Mouse (Mus musculus) heart, embryonic 15.5 days (tissue): Measurements from ENCODE around the gene Lancl1. TPM values are rescaled to one million over a fixed set of nuclear protein-coding genes. Genes with fewer than 3 reads are reported as not detected.
A peak's percentile ranks its signal among the peaks of the same experiment; 100 is the strongest.

ENCODE experiments used
- ATAC-seq: fragments of 200-750 bp; cut with Nextera tagmentation; replicated peaks from 2 replicates; pipeline ENCODE4 v1.8.0; 2017; ENCODE audit warnings: low read depth, moderate TSS enrichment; ENCODE audit not compliant: insufficient number of reproducible peaks, insufficient read depth, low FRiP score
- H3K27ac ChIP-seq: fragments of 300-500 bp; sonication (generic); 2 replicates; pipeline ENCODE4 v1.5.1; 2015; ENCODE audit warnings: mild to moderate bottlenecking, inconsistent platforms
- H3K27me3 ChIP-seq: fragments of 300-500 bp; sonication (generic); 2 replicates; pipeline ENCODE4 v1.6.1; 2015; ENCODE audit warnings: inconsistent platforms
- H3K36me3 ChIP-seq: fragments of 300-500 bp; sonication (generic); 2 replicates; pipeline ENCODE4 v1.6.1; 2015; ENCODE audit warnings: mild to moderate bottlenecking, inconsistent platforms
- H3K4me1 ChIP-seq: fragments of 300-500 bp; sonication (generic); replicated peaks from 2 replicates; pipeline ENCODE4 v1.6.1; 2015; ENCODE audit warnings: inconsistent platforms
- H3K4me2 ChIP-seq: fragments of 300-500 bp; sonication (generic); 2 replicates; pipeline ENCODE4 v1.6.1; 2015; ENCODE audit warnings: inconsistent platforms, mild to moderate bottlenecking, moderate library complexity
- H3K4me3 ChIP-seq: fragments of 300-500 bp; sonication (generic); 2 replicates; pipeline ENCODE4 v1.5.1; 2015; ENCODE audit warnings: mild to moderate bottlenecking, inconsistent platforms
- H3K9ac ChIP-seq: fragments of 300-500 bp; sonication (generic); 2 replicates; pipeline ENCODE4 v1.6.1; 2015; ENCODE audit warnings: mild to moderate bottlenecking, inconsistent platforms
- H3K9me3 ChIP-seq: fragments of 300-500 bp; sonication (generic); replicated peaks from 2 replicates; pipeline ENCODE4 v1.6.1; 2016; ENCODE audit warnings: inconsistent platforms
- WGBS: fragments of 180-500 bp; shearing (Covaris S2); methylation state at CpG from one replicate; pipeline ENCODE4 v1.1.7; 2015; ENCODE audit warnings: mixed read lengths; 5-methylcytosine and 5-hydroxymethylcytosine counted together
- polyA plus RNA-seq: library from polyadenylated mRNA; unstranded; fragments of >200 nt; fragmentation: Nextera tagmentation; extraction: Ambion mirVana; gene quantifications from 2 replicates; pipeline ENCODE4 v1.2.1, GENCODE M21; 2015

Gene Lancl1
- polyA plus RNA-seq, 1 experiment from 2014 or later = 60.1 TPM

- H3K4me2 ChIP-seq = no peak overlapping the region
- H3K27ac ChIP-seq = no peak overlapping the region
- H3K27me3 ChIP-seq = no peaks in the 10 kb centered on the region
- H3K4me1 ChIP-seq = peaks cover 7% of the 10 kb centered on the region
- no peaks in the 10 kb centered on the region for H3K36me3 ChIP-seq
- 64% methylated on average over 1 of the region's 1 CpGs for WGBS
- no peaks in the 10 kb centered on the region for H3K9me3 ChIP-seq
- H3K4me3 ChIP-seq = no peak overlapping the region
- no peak overlapping the region for H3K9ac ChIP-seq
- no peak for ATAC-seq
Observed at GRCm38 (mm10) chr1:67045100-67045499, 6.4 kb upstream of the Lancl1 start.

- Histone ChIP-seq H3K9ac (no peak overlapping the region), H3K27me3 (no peaks in the 10 kb centered on the region), H3K36me3 (no peaks in the 10 kb centered on the region), H3K27ac (no peak overlapping the region), H3K4me2 (no peak overlapping the region), H3K4me1 (peaks cover 12% of the 10 kb centered on the region), H3K4me3 (no peak overlapping the region), H3K9me3 (no peaks in the 10 kb centered on the region)
- no peak for ATAC-seq
- 56% methylated on average over 7 of the region's 7 CpGs for WGBS
Observed at GRCm38 (mm10) chr1:67042583-67042982, 3.9 kb upstream of the Lancl1 start.

GRCm38 (mm10) chr1:67039083-67039482, 411 bp upstream of the Lancl1 start:
- no peaks in the 10 kb centered on the region for H3K9me3 ChIP-seq
- H3K27ac ChIP-seq = no peak overlapping the region
- ATAC-seq = no peak
- peaks cover 12% of the 10 kb centered on the region for H3K4me1 ChIP-seq
- no peaks in the 10 kb centered on the region for H3K27me3 ChIP-seq
- WGBS = 2% methylated on average over 5 of the region's 5 CpGs
- peak overlapping the region; percentile 73 for H3K4me2 ChIP-seq
- H3K36me3 ChIP-seq = peaks cover 13% of the 10 kb centered on the region; the same call in 1 of the 2 replicates
- peak overlapping the region; percentile 75 for H3K4me3 ChIP-seq
- peak overlapping the region; percentile 77 for H3K9ac ChIP-seq

- H3K36me3 ChIP-seq = peaks cover 31% of the 10 kb centered on the region
- H3K9ac ChIP-seq = no peak overlapping the region
- no peak overlapping the region for H3K27ac ChIP-seq
- H3K4me2 ChIP-seq = no peak overlapping the region
- no peak for ATAC-seq
- H3K4me3 ChIP-seq = no peak overlapping the region
- H3K4me1 ChIP-seq = peaks cover 12% of the 10 kb centered on the region
- H3K27me3 ChIP-seq = no peaks in the 10 kb centered on the region
- H3K9me3 ChIP-seq = no peaks in the 10 kb centered on the region
Observed at GRCm38 (mm10) chr1:67037198-67037597, 1.5 kb downstream of the Lancl1 start.

GRCm38 (mm10) chr1:67033278-67033677, 5.4 kb downstream of the Lancl1 start:
- H3K4me3 ChIP-seq = no peak overlapping the region
- WGBS = 79% methylated on average over 7 of the region's 7 CpGs
- peaks cover 7% of the 10 kb centered on the region for H3K4me1 ChIP-seq
- H3K27ac ChIP-seq = no peak overlapping the region
- peaks cover 49% of the 10 kb centered on the region for H3K36me3 ChIP-seq
- H3K9ac ChIP-seq = no peak overlapping the region
- H3K4me2 ChIP-seq = no peak overlapping the region
- no peaks in the 10 kb centered on the region for H3K9me3 ChIP-seq
- ATAC-seq = no peak
- H3K27me3 ChIP-seq = no peaks in the 10 kb centered on the region

- H3K4me2 ChIP-seq = no peak overlapping the region
- ATAC-seq = peak; percentile 35; the same call in 1 of the 2 replicates
- no peak overlapping the region for H3K27ac ChIP-seq
- no peak overlapping the region for H3K4me3 ChIP-seq
- H3K27me3 ChIP-seq = no peaks in the 10 kb centered on the region
- no peaks in the 10 kb centered on the region for H3K9me3 ChIP-seq
- H3K9ac ChIP-seq = no peak overlapping the region
- WGBS = 64% methylated on average over 6 of the region's 6 CpGs
- no peaks in the 10 kb centered on the region for H3K4me1 ChIP-seq
- H3K36me3 ChIP-seq = peaks cover 24% of the 10 kb centered on the region; the same call in 1 of the 2 replicates
Observed at GRCm38 (mm10) chr1:67026927-67027511, 11.7 kb downstream of the Lancl1 start.

- Histone ChIP-seq H3K27me3 (no peaks in the 10 kb centered on the region), H3K4me2 (no peak overlapping the region), H3K9ac (no peak overlapping the region), H3K4me1 (no peaks in the 10 kb centered on the region), H3K9me3 (no peaks in the 10 kb centered on the region), H3K36me3 (peaks cover 16% of the 10 kb centered on the region; the same call in 1 of the 2 replicates), H3K4me3 (no peak overlapping the region), H3K27ac (no peak overlapping the region)
- WGBS = 80% methylated on average over 2 of the region's 2 CpGs
- no peak for ATAC-seq
Observed at GRCm38 (mm10) chr1:67026142-67026541, 12.5 kb downstream of the Lancl1 start.

GRCm38 (mm10) chr1:67022767-67023166, 15.9 kb downstream of the Lancl1 start:
- H3K4me2 ChIP-seq = no peak overlapping the region
- no peak overlapping the region for H3K27ac ChIP-seq
- no peaks in the 10 kb centered on the region for H3K4me1 ChIP-seq
- ATAC-seq = no peak
- WGBS = 78% methylated on average over 2 of the region's 2 CpGs
- H3K36me3 ChIP-seq = peaks cover 13% of the 10 kb centered on the region; the same call in 1 of the 2 replicates
- H3K4me3 ChIP-seq = no peak overlapping the region
- no peak overlapping the region for H3K9ac ChIP-seq
- no peaks in the 10 kb centered on the region for H3K27me3 ChIP-seq
- no peaks in the 10 kb centered on the region for H3K9me3 ChIP-seq

GRCm38 (mm10) chr1:67022051-67022450, 16.6 kb downstream of the Lancl1 start:
- 92% methylated on average over 10 of the region's 10 CpGs for WGBS
- Histone ChIP-seq H3K9ac (no peak overlapping the region), H3K27ac (no peak overlapping the region), H3K4me2 (no peak overlapping the region), H3K4me1 (no peaks in the 10 kb centered on the region), H3K9me3 (no peaks in the 10 kb centered on the region), H3K4me3 (no peak overlapping the region), H3K27me3 (no peaks in the 10 kb centered on the region), H3K36me3 (peaks cover 13% of the 10 kb centered on the region; the same call in 1 of the 2 replicates)
- no peak for ATAC-seq

GRCm38 (mm10) chr1:67020637-67021161, 18.0 kb downstream of the Lancl1 start:
- ATAC-seq = no peak
- Histone ChIP-seq H3K27ac (no peak overlapping the region), H3K4me2 (no peak overlapping the region), H3K27me3 (no peaks in the 10 kb centered on the region), H3K4me1 (no peaks in the 10 kb centered on the region), H3K4me3 (no peak overlapping the region), H3K36me3 (peaks cover 13% of the 10 kb centered on the region), H3K9ac (no peak overlapping the region), H3K9me3 (no peaks in the 10 kb centered on the region)
- 80% methylated on average over 13 of the region's 13 CpGs for WGBS

- no peak overlapping the region for H3K4me3 ChIP-seq
- 87% methylated on average over 13 of the region's 13 CpGs for WGBS
- H3K4me1 ChIP-seq = peaks cover 5% of the 10 kb centered on the region; the same call in 1 of the 2 replicates
- H3K27ac ChIP-seq = no peak overlapping the region
- no peak overlapping the region for H3K9ac ChIP-seq
- no peaks in the 10 kb centered on the region for H3K27me3 ChIP-seq
- H3K9me3 ChIP-seq = no peaks in the 10 kb centered on the region
- ATAC-seq = no peak
- no peak overlapping the region for H3K4me2 ChIP-seq
- peaks cover 5% of the 10 kb centered on the region for H3K36me3 ChIP-seq
Observed at GRCm38 (mm10) chr1:67017101-67017870, 21.4 kb downstream of the Lancl1 start.
